Mouse (Mus musculus): ENCODE results near the gene Ctdspl. TPM values are rescaled to one million over a fixed set of nuclear protein-coding genes. Genes with fewer than 3 reads are reported as not detected.

The Ctdspl gene
- total RNA-seq, 1 experiment: 2.9 TPM

- no peaks in the 10 kb centered on the region for H3K36me3 ChIP-seq (ENCODE audit: control insufficient read depth, insufficient read depth, low read length, poor library complexity, severe bottlenecking)
- no peak for DNase-seq (ENCODE audit: low read depth, low spot score)
- H3K4me3 ChIP-seq (ENCODE audit: insufficient read depth in 1 of 2, low read depth in 1 of 2, low read length in 2 of 2, poor library complexity in 1 of 2, severe bottlenecking in 1 of 2): no peak overlapping the region
- no peak for TF ChIP-seq ZC3H11A (IDR thresholded peaks at IDR 0.05; ENCODE audit: borderline replicate concordance, low read depth, low read length)
- TF ChIP-seq ZNF384 (IDR thresholded peaks at IDR 0.05; ENCODE audit: low read depth, low read length): no peak
- no peak for TF ChIP-seq HCFC1 (IDR thresholded peaks at IDR 0.05; ENCODE audit: borderline replicate concordance, insufficient read depth, low read length)
- TF ChIP-seq MAFK (IDR thresholded peaks at IDR 0.05; ENCODE audit: insufficient read depth, low read depth, low read length): no peak
- H3K9ac ChIP-seq (ENCODE audit: insufficient read depth, low read depth, low read length, poor library complexity, severe bottlenecking): no peak overlapping the region
- no peaks in the 10 kb centered on the region for H3K4me1 ChIP-seq (ENCODE audit: control insufficient read depth in 2 of 2, insufficient read depth in 2 of 2, low read length in 2 of 2, poor library complexity in 1 of 2)
- in situ Hi-C loops (cut with MboI; ENCODE audit: low sequenced_read_pairs in 2 of 2, unreplicated experiment in 2 of 2): no loop called here
- no peaks in the 10 kb centered on the region for H3K9me3 ChIP-seq (ENCODE audit: control insufficient read depth, insufficient read depth, low read depth, low read length)
- H3K27ac ChIP-seq (ENCODE audit: insufficient read depth, low read depth, low read length, poor library complexity, severe bottlenecking): no peak overlapping the region
Observed at GRCm38 (mm10) chr9:118887734-118888133, 38.5 kb upstream of the Ctdspl start.

DNA sequence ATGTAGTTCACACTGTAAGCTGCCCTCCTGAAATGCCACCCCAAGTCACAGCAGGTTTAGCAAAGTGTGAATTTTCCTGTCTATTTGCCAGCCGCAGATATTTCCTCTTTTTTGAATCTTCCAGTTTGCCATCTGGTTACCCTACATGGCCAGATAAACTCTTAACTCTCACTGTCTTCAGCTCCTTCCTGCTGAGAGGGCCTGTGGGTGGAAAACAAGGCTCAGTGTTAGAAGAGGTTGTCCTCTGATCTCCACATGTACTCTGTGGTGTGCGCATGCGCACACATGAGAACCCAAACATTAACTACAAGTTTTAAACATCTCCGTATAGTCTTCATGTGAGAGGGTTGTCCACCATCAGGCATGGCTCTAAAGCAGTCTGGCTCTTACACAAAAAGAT lies 36.1 kb upstream of the Ctdspl start:
- DNase-seq (ENCODE audit: low read depth, low spot score): no peak
- in situ Hi-C loops (cut with MboI; ENCODE audit: low sequenced_read_pairs in 2 of 2, unreplicated experiment in 2 of 2): no loop called here
- Histone ChIP-seq H3K9me3 (ENCODE audit: control insufficient read depth, insufficient read depth, low read depth, low read length) (no peaks in the 10 kb centered on the region), H3K36me3 (ENCODE audit: control insufficient read depth, insufficient read depth, low read length, poor library complexity, severe bottlenecking) (no peaks in the 10 kb centered on the region), H3K9ac (ENCODE audit: insufficient read depth, low read depth, low read length, poor library complexity, severe bottlenecking) (no peak overlapping the region), H3K4me1 (ENCODE audit: control insufficient read depth in 2 of 2, insufficient read depth in 2 of 2, low read length in 2 of 2, poor library complexity in 1 of 2) (no peaks in the 10 kb centered on the region), H3K27ac (ENCODE audit: insufficient read depth, low read depth, low read length, poor library complexity, severe bottlenecking) (no peak overlapping the region), H3K4me3 (ENCODE audit: insufficient read depth in 1 of 2, low read depth in 1 of 2, low read length in 2 of 2, poor library complexity in 1 of 2, severe bottlenecking in 1 of 2) (no peak overlapping the region)
- TF ChIP-seq ZNF384 (IDR thresholded peaks at IDR 0.05; ENCODE audit: low read depth, low read length) (no peak), ZC3H11A (IDR thresholded peaks at IDR 0.05; ENCODE audit: borderline replicate concordance, low read depth, low read length) (no peak), HCFC1 (IDR thresholded peaks at IDR 0.05; ENCODE audit: borderline replicate concordance, insufficient read depth, low read length) (no peak), MAFK (IDR thresholded peaks at IDR 0.05; ENCODE audit: insufficient read depth, low read depth, low read length) (no peak), CHD2 (IDR thresholded peaks at IDR 0.05; ENCODE audit: low read depth, low read length) (no peak)

GRCm38 (mm10) chr9:118890645-118891044 lies 35.6 kb upstream of the Ctdspl start:
- Histone ChIP-seq H3K27ac (ENCODE audit: insufficient read depth, low read depth, low read length, poor library complexity, severe bottlenecking) (no peak overlapping the region), H3K4me3 (ENCODE audit: insufficient read depth in 1 of 2, low read depth in 1 of 2, low read length in 2 of 2, poor library complexity in 1 of 2, severe bottlenecking in 1 of 2) (no peak overlapping the region)
- in situ Hi-C loops (cut with MboI; ENCODE audit: low sequenced_read_pairs in 2 of 2, unreplicated experiment in 2 of 2): no loop called here

GRCm38 (mm10) chr9:118891068-118891467 lies 35.2 kb upstream of the Ctdspl start:
- no peak for DNase-seq (ENCODE audit: low read depth, low spot score)
- H3K9ac ChIP-seq (ENCODE audit: insufficient read depth, low read depth, low read length, poor library complexity, severe bottlenecking): no peak overlapping the region
- TF ChIP-seq MAFK (IDR thresholded peaks at IDR 0.05; ENCODE audit: insufficient read depth, low read depth, low read length) (no peak), HCFC1 (IDR thresholded peaks at IDR 0.05; ENCODE audit: borderline replicate concordance, insufficient read depth, low read length) (no peak), ZC3H11A (IDR thresholded peaks at IDR 0.05; ENCODE audit: borderline replicate concordance, low read depth, low read length) (no peak), ZNF384 (IDR thresholded peaks at IDR 0.05; ENCODE audit: low read depth, low read length) (no peak), CHD2 (IDR thresholded peaks at IDR 0.05; ENCODE audit: low read depth, low read length) (no peak)
- no peaks in the 10 kb centered on the region for H3K36me3 ChIP-seq (ENCODE audit: control insufficient read depth, insufficient read depth, low read length, poor library complexity, severe bottlenecking)
- no peaks in the 10 kb centered on the region for H3K4me1 ChIP-seq (ENCODE audit: control insufficient read depth in 2 of 2, insufficient read depth in 2 of 2, low read length in 2 of 2, poor library complexity in 1 of 2)
- in situ Hi-C loops (cut with MboI; ENCODE audit: low sequenced_read_pairs in 2 of 2, unreplicated experiment in 2 of 2): no loop called here
- no peak overlapping the region for H3K4me3 ChIP-seq (ENCODE audit: insufficient read depth in 1 of 2, low read depth in 1 of 2, low read length in 2 of 2, poor library complexity in 1 of 2, severe bottlenecking in 1 of 2)
- H3K27ac ChIP-seq (ENCODE audit: insufficient read depth, low read depth, low read length, poor library complexity, severe bottlenecking): no peak overlapping the region
- no peaks in the 10 kb centered on the region for H3K9me3 ChIP-seq (ENCODE audit: control insufficient read depth, insufficient read depth, low read depth, low read length)

More at GRCm38 (mm10) chr9:118890645-118891044, 35.6 kb upstream of the Ctdspl start:
- H3K36me3 ChIP-seq (ENCODE audit: control insufficient read depth, insufficient read depth, low read length, poor library complexity, severe bottlenecking): no peaks in the 10 kb centered on the region
- no peaks in the 10 kb centered on the region for H3K4me1 ChIP-seq (ENCODE audit: control insufficient read depth in 2 of 2, insufficient read depth in 2 of 2, low read length in 2 of 2, poor library complexity in 1 of 2)
- H3K9ac ChIP-seq (ENCODE audit: insufficient read depth, low read depth, low read length, poor library complexity, severe bottlenecking): no peak overlapping the region
- TF ChIP-seq ZC3H11A (IDR thresholded peaks at IDR 0.05; ENCODE audit: borderline replicate concordance, low read depth, low read length) (no peak), MAFK (IDR thresholded peaks at IDR 0.05; ENCODE audit: insufficient read depth, low read depth, low read length) (no peak), HCFC1 (IDR thresholded peaks at IDR 0.05; ENCODE audit: borderline replicate concordance, insufficient read depth, low read length) (no peak), ZNF384 (IDR thresholded peaks at IDR 0.05; ENCODE audit: low read depth, low read length) (no peak), CHD2 (IDR thresholded peaks at IDR 0.05; ENCODE audit: low read depth, low read length) (no peak)
- H3K9me3 ChIP-seq (ENCODE audit: control insufficient read depth, insufficient read depth, low read depth, low read length): no peaks in the 10 kb centered on the region
- no peak for DNase-seq (ENCODE audit: low read depth, low spot score)

DNA sequence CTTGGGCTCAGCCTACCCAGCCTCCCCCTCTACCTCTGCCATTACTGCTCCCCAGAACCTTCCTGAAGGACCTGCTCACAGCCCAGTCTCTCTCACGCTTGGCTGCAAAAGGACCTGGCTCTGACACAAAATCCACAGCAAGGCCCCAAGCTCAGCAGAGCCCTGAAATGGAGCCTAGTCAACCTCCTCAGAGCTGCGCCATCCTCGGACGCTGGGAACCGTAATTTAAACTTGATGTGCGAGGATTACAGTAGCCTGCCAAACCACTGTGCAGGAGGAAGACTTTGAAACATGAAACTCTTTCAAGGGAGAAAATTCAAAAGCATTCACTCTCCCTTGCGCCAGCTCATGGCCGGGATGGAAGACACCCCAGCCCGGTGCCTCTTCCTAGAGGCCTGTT lies 34.7 kb upstream of the Ctdspl start:
- DNase-seq (ENCODE audit: low read depth, low spot score): no peak
- TF ChIP-seq HCFC1 (IDR thresholded peaks at IDR 0.05; ENCODE audit: borderline replicate concordance, insufficient read depth, low read length) (no peak), ZNF384 (IDR thresholded peaks at IDR 0.05; ENCODE audit: low read depth, low read length) (no peak), ZC3H11A (IDR thresholded peaks at IDR 0.05; ENCODE audit: borderline replicate concordance, low read depth, low read length) (no peak), CHD2 (IDR thresholded peaks at IDR 0.05; ENCODE audit: low read depth, low read length) (no peak), MAFK (IDR thresholded peaks at IDR 0.05; ENCODE audit: insufficient read depth, low read depth, low read length) (no peak)
- H3K4me3 ChIP-seq (ENCODE audit: insufficient read depth in 1 of 2, low read depth in 1 of 2, low read length in 2 of 2, poor library complexity in 1 of 2, severe bottlenecking in 1 of 2): no peak overlapping the region
- H3K36me3 ChIP-seq (ENCODE audit: control insufficient read depth, insufficient read depth, low read length, poor library complexity, severe bottlenecking): no peaks in the 10 kb centered on the region
- H3K4me1 ChIP-seq (ENCODE audit: control insufficient read depth in 2 of 2, insufficient read depth in 2 of 2, low read length in 2 of 2, poor library complexity in 1 of 2): no peaks in the 10 kb centered on the region
- H3K9me3 ChIP-seq (ENCODE audit: control insufficient read depth, insufficient read depth, low read depth, low read length): no peaks in the 10 kb centered on the region
- in situ Hi-C loops (cut with MboI; ENCODE audit: low sequenced_read_pairs in 2 of 2, unreplicated experiment in 2 of 2): no loop called here
- H3K27ac ChIP-seq (ENCODE audit: insufficient read depth, low read depth, low read length, poor library complexity, severe bottlenecking): no peak overlapping the region
- H3K9ac ChIP-seq (ENCODE audit: insufficient read depth, low read depth, low read length, poor library complexity, severe bottlenecking): no peak overlapping the region
